Mouse (Mus musculus) liver, embryonic 12.5 days (tissue): ENCODE results near the gene Gm28778. TPM values are rescaled to one million over a fixed set of nuclear protein-coding genes. Genes with fewer than 3 reads are reported as not detected.
"Not testable (repeated sequence)": the region's sequence is repeated elsewhere in the genome, so short reads cannot be mapped to it uniquely, and the experiment has no call there.

ENCODE experiments used
- ATAC-seq: fragments of 200-750 bp; cut with Nextera tagmentation; 2 replicates; pipeline ENCODE4 v1.8.0; 2017; ENCODE audit warnings: moderate number of reproducible peaks, mild to moderate bottlenecking, moderate library complexity
- H3K27ac ChIP-seq: fragments of 300-500 bp; sonication (generic); 2 replicates; pipeline ENCODE4 v1.5.1; 2016; ENCODE audit warnings: mild to moderate bottlenecking
- H3K27me3 ChIP-seq: fragments of 300-500 bp; sonication (generic); replicated peaks from 2 replicates; pipeline ENCODE4 v1.6.1; 2016; ENCODE audit warnings: mild to moderate bottlenecking, moderate library complexity
- H3K36me3 ChIP-seq: fragments of 300-500 bp; sonication (generic); 2 replicates; pipeline ENCODE4 v1.6.1; 2016; ENCODE audit warnings: mild to moderate bottlenecking, moderate library complexity
- H3K4me1 ChIP-seq: fragments of 300-500 bp; sonication (generic); 2 replicates; pipeline ENCODE4 v1.6.1; 2016
- H3K4me2 ChIP-seq: fragments of 300-500 bp; sonication (generic); 2 replicates; pipeline ENCODE4 v1.6.1; 2016; ENCODE audit warnings: mild to moderate bottlenecking, moderate library complexity
- H3K4me3 ChIP-seq: fragments of 300-500 bp; sonication (generic); 2 replicates; pipeline ENCODE4 v1.5.1; 2016; ENCODE audit warnings: mild to moderate bottlenecking, moderate library complexity
- H3K9ac ChIP-seq: fragments of 300-500 bp; sonication (generic); 2 replicates; pipeline ENCODE4 v1.6.1; 2016; ENCODE audit warnings: mild to moderate bottlenecking, moderate library complexity
- H3K9me3 ChIP-seq: fragments of 300-500 bp; sonication (generic); replicated peaks from 2 replicates; pipeline ENCODE4 v1.6.1; 2016; ENCODE audit warnings: mild to moderate bottlenecking, moderate library complexity
- WGBS: fragments of 180-500 bp; shearing (Covaris S2); methylation state at CpG from one replicate; pipeline ENCODE4 v1.1.7; 2016; ENCODE audit not compliant: insufficient replicate concordance; 5-methylcytosine and 5-hydroxymethylcytosine counted together
- polyA plus RNA-seq: library from polyadenylated mRNA; unstranded; fragments of >200 nt; fragmentation: Nextera tagmentation; extraction: Ambion mirVana; gene quantifications from 2 replicates; pipeline ENCODE4 v1.2.1, GENCODE M21; 2016

Gene Gm28778
- polyA plus RNA-seq, 1 experiment from 2014 or later, result not detected

DNA sequence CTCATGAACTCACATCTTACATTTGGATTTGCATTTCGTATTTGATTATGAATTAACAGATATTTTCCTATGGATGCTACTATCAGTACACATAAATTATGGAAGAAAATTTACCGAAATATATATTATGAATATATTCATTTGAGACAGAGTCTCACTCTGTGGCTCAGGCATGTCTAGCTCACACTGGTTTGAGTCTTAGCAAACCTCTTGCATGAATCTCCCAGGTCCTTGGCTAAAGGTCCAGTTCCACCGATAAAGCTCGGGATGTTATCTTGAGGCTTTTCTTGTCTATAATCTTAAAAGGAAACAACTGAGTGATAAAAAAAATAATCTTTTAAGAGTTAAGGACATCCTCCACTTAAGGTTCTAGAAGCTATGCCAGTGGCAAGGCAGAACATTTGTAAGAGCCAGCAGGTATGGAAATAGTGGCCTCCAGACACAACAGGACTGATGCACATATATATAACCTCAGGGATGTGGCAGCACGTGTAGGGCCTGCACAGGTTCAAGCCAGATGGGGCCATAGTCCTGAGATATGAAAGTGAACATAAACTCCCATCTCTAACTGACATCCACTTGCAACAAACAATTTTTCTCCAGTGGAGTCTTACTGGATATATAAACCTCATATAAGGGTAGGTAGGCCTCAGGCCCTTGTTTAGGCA lies 28.1 kb downstream of the Gm28778 start:
- 83% methylated on average over 5 of the region's 5 CpGs for WGBS
- Histone ChIP-seq H3K27ac (no peak overlapping the region), H3K27me3 (no peaks in the 10 kb centered on the region), H3K4me1 (peaks cover 18% of the 10 kb centered on the region), H3K9ac (no peak overlapping the region), H3K9me3 (no peaks in the 10 kb centered on the region), H3K4me2 (no peak overlapping the region), H3K4me3 (no peak overlapping the region), H3K36me3 (peaks cover 33% of the 10 kb centered on the region)
- no peak for ATAC-seq

DNA sequence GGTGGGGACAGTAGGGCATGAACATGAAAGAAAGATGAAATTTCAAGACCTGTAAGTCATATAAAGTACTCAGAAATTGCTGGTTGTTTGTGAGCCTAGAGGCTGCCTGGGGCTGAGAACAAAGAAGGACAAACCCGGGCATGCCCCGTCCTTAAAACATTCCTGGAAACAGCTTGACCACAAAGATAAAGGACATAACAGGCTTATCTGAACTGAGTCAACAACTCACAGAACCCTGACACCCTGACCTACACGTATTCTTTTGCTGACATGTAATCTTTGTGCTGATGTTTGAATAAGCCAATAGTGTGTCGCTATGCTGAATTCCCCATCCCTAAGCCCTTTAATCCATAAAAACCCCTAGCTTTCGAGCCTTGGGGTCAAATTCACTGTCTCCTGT lies 36.6 kb downstream of the Gm28778 start:
- ATAC-seq, H3K27me3 ChIP-seq, H3K9me3 ChIP-seq, H3K27ac ChIP-seq, H3K4me3 ChIP-seq, H3K9ac ChIP-seq, H3K36me3 ChIP-seq, H3K4me2 ChIP-seq: not testable (repeated sequence)
- 33% methylated on average over 5 of the region's 5 CpGs for WGBS
- H3K4me1 ChIP-seq, result peaks cover 30% of the 10 kb centered on the region

DNA sequence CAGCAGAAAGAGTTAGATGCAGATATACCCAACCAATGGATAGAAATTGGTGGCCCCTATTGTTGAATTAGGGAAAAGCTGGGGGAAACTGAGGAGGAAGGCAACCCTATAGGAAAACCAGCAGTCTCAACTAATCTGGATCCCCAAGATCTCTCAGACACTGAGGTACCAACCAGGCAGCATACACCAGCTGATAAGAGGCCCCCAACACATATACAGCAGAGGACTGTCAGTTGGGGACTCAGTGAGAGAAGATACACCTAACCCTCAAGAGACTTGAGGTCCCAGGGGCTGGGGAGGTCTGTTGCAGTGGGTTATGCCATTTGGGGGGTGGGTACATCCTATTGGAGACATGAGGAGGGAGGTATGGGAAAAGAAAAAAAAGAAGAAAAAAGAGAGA lies 38.6 kb downstream of the Gm28778 start:
- Histone ChIP-seq H3K36me3 (no peaks in the 10 kb centered on the region), H3K4me3 (no peak overlapping the region), H3K4me2 (no peak overlapping the region), H3K9ac (no peak overlapping the region), H3K9me3 (peaks cover 3% of the 10 kb centered on the region), H3K27ac (0 out of 2 replicates have a peak overlapping the region, but pooled peaks have one; percentile 41), H3K4me1 (peaks cover 30% of the 10 kb centered on the region), H3K27me3 (no peaks in the 10 kb centered on the region)
- ATAC-seq, result peak; percentile 86

- 36% methylated on average over 2 of the region's 2 CpGs for WGBS
- ATAC-seq, H3K27ac ChIP-seq: not testable (repeated sequence)
These were observed 40.5 kb downstream of the Gm28778 start for GRCm38 (mm10) chr1:53337403-53337802.

DNA sequence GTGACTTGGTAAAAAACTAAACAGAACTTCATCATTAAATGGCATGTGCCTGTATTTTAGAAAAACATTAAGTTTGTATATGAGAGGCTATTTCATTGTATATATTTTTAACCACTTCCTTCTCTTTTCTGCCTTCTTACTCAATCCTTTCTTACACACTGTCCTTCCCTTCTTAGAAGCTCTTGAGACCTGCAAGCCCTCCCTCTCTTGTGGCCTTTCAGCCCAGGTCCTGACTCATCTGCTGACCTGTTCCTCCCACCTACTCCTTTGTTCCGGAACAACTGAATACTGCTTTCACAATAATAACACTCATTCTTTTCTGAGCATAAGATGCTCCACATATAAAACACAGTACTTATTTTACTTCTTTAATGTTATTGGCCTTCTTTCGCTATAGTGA lies 44.2 kb downstream of the Gm28778 start:
- Histone ChIP-seq H3K9ac (no peak overlapping the region), H3K27me3 (no peaks in the 10 kb centered on the region), H3K27ac (no peak overlapping the region), H3K9me3 (no peaks in the 10 kb centered on the region), H3K4me1 (peaks cover 8% of the 10 kb centered on the region), H3K36me3 (peaks cover 43% of the 10 kb centered on the region), H3K4me2 (no peak overlapping the region), H3K4me3 (no peak overlapping the region)
- ATAC-seq, result no peak
- 77% methylated on average over 2 of the region's 2 CpGs for WGBS

More at GRCm38 (mm10) chr1:53337403-53337802, 40.5 kb downstream of the Gm28778 start:
- peaks cover 30% of the 10 kb centered on the region for H3K4me1 ChIP-seq
- H3K9ac ChIP-seq, H3K9me3 ChIP-seq, H3K4me2 ChIP-seq, H3K27me3 ChIP-seq, H3K4me3 ChIP-seq: not testable (repeated sequence)
- peaks cover 14% of the 10 kb centered on the region for H3K36me3 ChIP-seq

GRCm38 (mm10) chr1:53352327-53353261 lies 55.7 kb downstream of the Gm28778 start, which contains the start of the genes Asdurf, Gm28551 and Asnsd1:
TSS of gene Asdurf (minus strand) at chr1:53352619.
TSS of gene Gm28551 (minus strand) at chr1:53352667.
TSS of gene Asnsd1 (minus strand) at chr1:53352752.
- peak within 1 kb of the TSS; percentile 89 for H3K9ac ChIP-seq
- peak within 1 kb of the TSS; percentile 92 for H3K27ac ChIP-seq
- peaks cover 25% of the 10 kb centered on the region for H3K36me3 ChIP-seq
- H3K27me3 ChIP-seq, result no peaks in the 10 kb centered on the region
- no peaks in the 10 kb centered on the region for H3K9me3 ChIP-seq
- ATAC-seq, result peak; percentile 100
- peak within 1 kb of the TSS; percentile 87 for H3K4me3 ChIP-seq
- peak within 1 kb of the TSS; percentile 77 for H3K4me2 ChIP-seq
- peaks cover 9% of the 10 kb centered on the region for H3K4me1 ChIP-seq
- WGBS, result under 1% methylated on average over 44 of the region's 44 CpGs

GRCm38 (mm10) chr1:53358988-53359387 lies 62.1 kb downstream of the Gm28778 start:
- ATAC-seq, result no peak
- Histone ChIP-seq H3K4me2 (no peak overlapping the region), H3K4me1 (no peaks in the 10 kb centered on the region)

More at GRCm38 (mm10) chr1:53358988-53359387, 62.1 kb downstream of the Gm28778 start:
- Histone ChIP-seq H3K9ac (no peak overlapping the region), H3K27ac (no peak overlapping the region), H3K9me3 (no peaks in the 10 kb centered on the region), H3K36me3 (no peaks in the 10 kb centered on the region), H3K27me3 (no peaks in the 10 kb centered on the region), H3K4me3 (no peak overlapping the region)

Other genes with a start within 250 kb of the Gm28778 start
- 0.07 and 0.22 TPM in 2 replicates for gene Mstn, start 235.5 kb upstream of the Gm28778 start, polyA plus RNA-seq
- not detected in 2 replicates for gene 1700019A02Rik, start 109.5 kb upstream of the Gm28778 start, polyA plus RNA-seq
- gene Pms1, start 93 bp upstream of the Gm28778 start, polyA plus RNA-seq, result 14.9 and 15.2 TPM in 2 replicates
- 31.8 and 33.0 TPM in 2 replicates for gene Ormdl1, start within 50 bp of the Gm28778 start, polyA plus RNA-seq
- gene Osgepl1, start 16.5 kb downstream of the Gm28778 start, polyA plus RNA-seq, result 25.6 and 26.1 TPM in 2 replicates
- gene Asdurf, start 55.5 kb downstream of the Gm28778 start, polyA plus RNA-seq, result not detected in 2 replicates
- gene Gm28551, start 55.6 kb downstream of the Gm28778 start, polyA plus RNA-seq, result 0.33 and 0.36 TPM in 2 replicates
- 68.4 and 69.0 TPM in 2 replicates for gene Asnsd1, start 55.6 kb downstream of the Gm28778 start, polyA plus RNA-seq